Mouse (Mus musculus) thymus, adult 2 months (tissue): ENCODE measurements around the gene Vmp1. TPM values are rescaled to one million over a fixed set of nuclear protein-coding genes. Genes with fewer than 3 reads are reported as not detected.
A peak's percentile ranks its signal among the peaks of the same experiment; 100 is the strongest.

Source experiments
- DNase-seq: peaks from one replicate; pipeline ENCODE4 v3.0.0; 2021
- H3K27ac ChIP-seq: fragments of 200-500 bp; 2 replicates; pipeline ENCODE4 v1.5.1; 2012; ENCODE audit warnings: low read length, control low read depth; ENCODE audit not compliant: control insufficient read depth, insufficient read depth
- H3K27me3 ChIP-seq: fragments of 200-500 bp; 2 replicates; pipeline ENCODE4 v1.6.1; 2012; ENCODE audit warnings: mild to moderate bottlenecking, low read length, moderate library complexity, mixed read lengths; ENCODE audit not compliant: control insufficient read depth, insufficient read depth
- H3K36me3 ChIP-seq: fragments of 200-500 bp; 2 replicates; pipeline ENCODE4 v1.6.1; 2012; ENCODE audit warnings: mild to moderate bottlenecking, low read length, moderate library complexity; ENCODE audit not compliant: control insufficient read depth, insufficient read depth
- H3K4me1 ChIP-seq: fragments of 200-500 bp; replicated peaks from 2 replicates; pipeline ENCODE4 v1.6.1; 2012; ENCODE audit warnings: low read length; ENCODE audit not compliant: control insufficient read depth, insufficient read depth
- H3K4me3 ChIP-seq: fragments of 200-500 bp; 2 replicates; pipeline ENCODE4 v1.5.1; 2012; ENCODE audit warnings: mild to moderate bottlenecking, low read length, control low read depth, moderate library complexity; ENCODE audit not compliant: control insufficient read depth, insufficient read depth
- CTCF ChIP-seq: fragments of 200-500 bp; IDR thresholded peaks from 2 replicates; pipeline ENCODE4 v1.5.1; 2012; ENCODE audit warnings: mild to moderate bottlenecking, control low read depth, low read length, moderate library complexity, borderline replicate concordance; ENCODE audit not compliant: control insufficient read depth, poor library complexity, insufficient read depth; ENCODE audit errors: extremely low read depth
- POLR2A ChIP-seq: fragments of 200-500 bp; IDR thresholded peaks from 2 replicates; pipeline ENCODE4 v1.6.1; 2012; ENCODE audit warnings: mild to moderate bottlenecking, low read length, control low read depth, moderate library complexity; ENCODE audit not compliant: control insufficient read depth, poor library complexity, insufficient read depth; ENCODE audit errors: extremely low read depth
- WGBS: fragments of 180-500 bp; shearing (Covaris S2); methylation state at CpG from one replicate; pipeline ENCODE4 v1.1.7; 2018; 5-methylcytosine and 5-hydroxymethylcytosine counted together
- polyA plus RNA-seq: library from polyadenylated mRNA; depleted of rRNA; stranded (reverse); fragments of >200 nt; gene quantifications from 2 replicates; pipeline ENCODE4 v1.2.3, GENCODE M21; 2012

Gene Vmp1
- polyA plus RNA-seq, 1 experiment = 36.7 TPM

- no peak overlapping the region for H3K4me3 ChIP-seq
- 43% methylated on average over 9 of the region's 9 CpGs for WGBS
- no peak for DNase-seq
These were observed 103.1 kb downstream of the Vmp1 start for GRCm38 (mm10) chr11:86580319-86581113.

GRCm38 (mm10) chr11:86579731-86580318 lies 103.8 kb downstream of the Vmp1 start:
- Histone ChIP-seq H3K4me1 (peaks cover 36% of the 10 kb centered on the region), H3K27me3 (no peaks in the 10 kb centered on the region), H3K36me3 (no peaks in the 10 kb centered on the region), H3K27ac (peak overlapping the region; percentile 16; the same call in 1 of the 2 replicates), H3K4me3 (no peak overlapping the region)
- TF ChIP-seq CTCF (no peak), POLR2A (no peak)
- WGBS = 83% methylated on average over 10 of the region's 10 CpGs
- DNase-seq = no peak

More at GRCm38 (mm10) chr11:86580319-86581113, 103.1 kb downstream of the Vmp1 start:
- H3K27me3 ChIP-seq = no peaks in the 10 kb centered on the region
- TF ChIP-seq CTCF (no peak), POLR2A (no peak)
- H3K27ac ChIP-seq = peak overlapping the region; percentile 91
- H3K4me1 ChIP-seq = peaks cover 36% of the 10 kb centered on the region
- H3K36me3 ChIP-seq = no peaks in the 10 kb centered on the region

GRCm38 (mm10) chr11:86578809-86579730 lies 104.6 kb downstream of the Vmp1 start:
- DNase-seq = peak; percentile 59
- 46% methylated on average over 25 of the region's 25 CpGs for WGBS
- no peaks in the 10 kb centered on the region for H3K36me3 ChIP-seq
- H3K27me3 ChIP-seq = no peaks in the 10 kb centered on the region
- TF ChIP-seq CTCF = no peak
- TF ChIP-seq POLR2A = no peak
- H3K4me3 ChIP-seq = peak overlapping the region; percentile 24
- H3K27ac ChIP-seq = peak overlapping the region; percentile 9
- peaks cover 37% of the 10 kb centered on the region for H3K4me1 ChIP-seq

GRCm38 (mm10) chr11:86578106-86578808 lies 105.4 kb downstream of the Vmp1 start:
- peak overlapping the region; percentile 24 for H3K4me3 ChIP-seq
- H3K27me3 ChIP-seq = no peaks in the 10 kb centered on the region
- TF ChIP-seq POLR2A (no peak), CTCF (no peak)
- peak overlapping the region; percentile 9 for H3K27ac ChIP-seq
- no peak for DNase-seq
- peaks cover 44% of the 10 kb centered on the region for H3K4me1 ChIP-seq
- no peaks in the 10 kb centered on the region for H3K36me3 ChIP-seq
- WGBS = 70% methylated on average over 6 of the region's 6 CpGs

- no peak for TF ChIP-seq CTCF
- TF ChIP-seq POLR2A = no peak
- WGBS = 42% methylated on average over 4 of the region's 4 CpGs
- Histone ChIP-seq H3K4me1 (peaks cover 43% of the 10 kb centered on the region), H3K36me3 (no peaks in the 10 kb centered on the region), H3K4me3 (no peak overlapping the region), H3K27me3 (no peaks in the 10 kb centered on the region), H3K27ac (peak overlapping the region; percentile 4; the same call in 1 of the 2 replicates)
- DNase-seq = peak; percentile 26
These were observed 106.4 kb downstream of the Vmp1 start for GRCm38 (mm10) chr11:86577231-86577630.
